Mouse (Mus musculus): Measurements from ENCODE around the gene Pard3.

The Pard3 gene

DNA sequence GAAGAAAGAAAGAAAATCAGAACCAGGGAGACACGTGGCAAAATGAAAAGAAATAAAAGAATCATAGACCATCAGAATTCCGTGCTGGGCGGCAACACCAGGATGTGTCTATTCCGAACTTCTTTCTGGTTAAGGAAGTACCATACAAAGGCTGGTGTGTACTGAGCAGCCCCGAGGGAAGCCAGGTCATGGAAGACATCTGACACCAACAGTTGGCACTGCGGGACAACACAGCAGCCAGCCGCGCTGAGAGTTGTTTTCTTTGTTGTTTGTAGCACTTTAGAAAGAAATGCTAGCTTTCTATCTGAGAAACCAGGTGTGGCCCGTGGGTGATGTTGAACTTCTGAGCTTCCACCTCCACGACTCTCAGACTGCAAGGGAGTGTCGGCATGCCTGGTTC, 274.5 kb downstream of the Pard3 start:
- DNase-seq (ENCODE audit: low read depth, low spot score) = no peak

DNA sequence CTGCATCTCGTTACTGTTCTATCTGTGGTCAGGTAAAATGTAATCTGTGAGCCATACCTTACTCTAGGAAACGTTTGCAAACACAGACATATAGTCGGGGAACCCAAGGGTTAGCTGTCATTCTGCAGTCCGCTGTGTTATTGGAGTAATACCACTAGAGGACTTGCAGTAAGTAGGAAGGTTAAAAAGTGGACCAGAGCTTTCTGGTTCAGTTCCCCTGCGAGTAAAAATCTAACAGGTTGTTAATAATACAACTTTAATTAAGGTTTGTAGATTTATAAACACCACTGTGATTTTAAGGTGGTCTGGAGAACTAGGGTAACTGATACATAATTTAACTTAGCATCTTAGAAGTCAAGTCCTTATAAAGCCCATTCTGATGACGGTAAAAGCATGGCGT, 277.4 kb downstream of the Pard3 start:
- DNase-seq (ENCODE audit: low read depth, low spot score) = no peak

DNA sequence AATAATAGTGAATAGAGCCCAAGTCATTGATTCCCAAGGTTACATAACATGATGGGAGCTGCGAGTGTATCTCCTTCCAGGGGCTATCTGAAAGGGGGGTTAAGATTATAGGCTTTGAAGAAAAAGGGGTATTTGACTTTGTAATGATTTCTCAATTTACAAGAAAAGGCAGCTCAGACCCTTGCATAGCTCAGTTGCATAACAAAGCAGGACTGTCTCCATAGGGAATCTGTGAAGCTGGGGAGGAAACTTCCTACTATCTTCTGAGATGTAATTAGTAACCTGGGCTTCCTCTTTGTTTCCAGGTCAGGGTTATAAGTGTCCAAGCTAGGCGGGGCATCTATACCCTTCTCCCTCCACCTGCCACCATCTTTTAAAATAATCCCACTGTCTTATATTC, 279.4 kb downstream of the Pard3 start:
- DNase-seq (ENCODE audit: low read depth, low spot score) = no peak

DNA sequence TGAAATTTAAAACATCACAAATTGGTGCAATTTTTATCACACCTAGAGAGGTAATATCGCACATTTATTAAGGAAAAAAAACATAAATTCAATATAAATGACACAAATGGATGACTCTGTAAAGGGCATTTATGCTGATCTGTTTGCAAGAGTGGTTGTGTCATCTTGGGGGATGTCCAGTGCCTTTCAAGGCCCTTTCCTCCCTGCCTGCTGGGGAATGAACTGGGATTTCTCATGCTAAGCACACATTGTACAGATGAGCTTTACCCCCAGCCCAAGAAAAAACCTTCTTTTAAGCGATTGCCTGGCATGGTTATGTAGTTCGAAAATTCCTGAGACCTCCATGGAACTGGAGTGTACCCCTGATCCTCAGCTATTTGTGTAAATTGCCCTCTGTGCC, 280.7 kb downstream of the Pard3 start:
- no peak for DNase-seq (ENCODE audit: low read depth, low spot score)

DNA sequence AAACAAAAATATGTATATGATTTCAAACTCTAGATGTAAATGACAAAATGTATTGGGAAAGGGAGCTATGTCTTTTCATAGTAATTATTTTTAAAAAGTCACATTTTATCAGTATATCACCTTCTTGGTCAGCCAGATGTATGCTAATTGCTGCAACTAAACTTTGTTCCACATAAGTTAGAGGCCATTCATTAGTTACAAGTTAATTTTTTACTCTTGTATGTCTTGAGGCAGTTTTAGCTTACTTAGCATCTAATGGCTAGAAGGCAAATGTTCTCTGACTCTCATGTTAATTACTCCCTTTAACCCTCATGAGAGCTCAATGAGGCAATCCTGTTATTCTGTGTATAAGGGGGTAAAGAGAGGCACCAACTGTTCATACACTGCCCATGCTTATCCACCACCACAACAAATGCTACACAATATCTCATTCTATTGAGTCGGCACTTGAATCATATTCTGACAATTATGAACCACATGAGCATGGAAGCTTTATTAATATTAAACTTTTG, 282.3 kb downstream of the Pard3 start:
- DNase-seq (ENCODE audit: low read depth, low spot score) = no peak

DNA sequence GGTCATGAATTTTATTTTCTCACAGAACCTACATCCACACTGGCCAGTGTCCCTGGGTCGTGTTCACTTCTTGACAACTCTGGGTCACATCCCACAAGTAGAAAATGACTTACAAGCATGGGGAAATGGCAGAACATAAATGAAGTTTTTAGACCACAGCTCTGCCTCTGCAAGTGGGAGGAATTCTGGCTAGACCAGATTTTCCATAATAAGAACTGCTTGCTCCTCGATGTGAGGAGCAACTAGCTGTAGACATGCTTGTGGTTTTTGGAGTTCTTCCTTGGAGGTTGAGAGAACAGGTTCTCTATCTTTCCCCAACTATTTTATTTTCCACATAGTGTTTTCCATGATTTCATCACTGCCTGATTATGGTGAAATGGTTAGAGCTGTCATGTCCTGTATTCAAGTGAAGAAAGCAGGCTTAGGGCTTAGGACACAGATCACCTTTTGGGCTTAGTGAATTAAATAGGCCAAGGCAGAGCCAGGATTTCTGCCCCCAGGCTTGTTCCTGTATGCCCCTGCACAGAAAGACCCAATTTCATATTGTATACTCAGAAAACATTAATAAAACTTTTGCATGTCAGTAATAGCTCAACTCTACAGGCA, 284.3 kb downstream of the Pard3 start:
- DNase-seq (ENCODE audit: low read depth, low spot score) = no peak

DNA sequence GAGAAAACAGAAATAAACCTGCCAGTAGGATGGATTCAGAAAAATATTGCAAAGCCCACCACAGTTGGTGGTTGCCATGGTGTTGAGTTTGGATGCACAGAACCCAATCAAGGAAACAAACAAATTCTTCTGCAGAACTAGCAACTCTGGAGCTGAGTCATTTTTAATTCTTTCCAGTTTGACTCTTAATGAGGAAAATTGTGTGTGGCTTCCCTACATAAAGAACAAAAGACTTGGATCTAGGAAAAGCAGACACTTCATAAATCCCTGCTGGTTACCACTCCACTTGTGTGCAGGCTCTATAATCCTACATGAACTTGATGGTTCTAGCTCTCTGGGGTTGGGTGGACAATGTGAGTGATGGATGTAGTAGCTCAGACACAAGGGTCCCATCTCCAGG, 298.1 kb downstream of the Pard3 start:
- no peak for DNase-seq (ENCODE audit: low read depth, low spot score)

DNA sequence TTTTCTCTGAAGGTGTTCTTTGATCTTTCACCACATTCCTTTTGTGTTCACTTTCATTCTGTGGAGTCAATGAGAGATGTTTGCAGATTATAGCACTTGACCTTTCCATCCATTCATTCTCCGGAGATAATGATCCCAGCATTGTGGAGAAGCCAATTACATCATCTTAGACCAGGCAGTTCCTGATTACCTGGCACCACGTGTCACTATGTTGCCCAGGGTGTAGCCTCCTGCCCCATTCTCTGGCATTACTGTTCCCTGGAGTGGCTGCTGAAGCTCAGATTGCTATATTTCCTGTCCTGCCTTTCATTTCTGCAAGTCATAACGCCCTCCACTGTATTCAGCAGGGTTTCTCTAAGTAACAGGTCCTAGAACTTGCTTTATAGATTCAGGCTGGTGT, 304.7 kb downstream of the Pard3 start:
- no peak for DNase-seq (ENCODE audit: low read depth, low spot score)

DNA sequence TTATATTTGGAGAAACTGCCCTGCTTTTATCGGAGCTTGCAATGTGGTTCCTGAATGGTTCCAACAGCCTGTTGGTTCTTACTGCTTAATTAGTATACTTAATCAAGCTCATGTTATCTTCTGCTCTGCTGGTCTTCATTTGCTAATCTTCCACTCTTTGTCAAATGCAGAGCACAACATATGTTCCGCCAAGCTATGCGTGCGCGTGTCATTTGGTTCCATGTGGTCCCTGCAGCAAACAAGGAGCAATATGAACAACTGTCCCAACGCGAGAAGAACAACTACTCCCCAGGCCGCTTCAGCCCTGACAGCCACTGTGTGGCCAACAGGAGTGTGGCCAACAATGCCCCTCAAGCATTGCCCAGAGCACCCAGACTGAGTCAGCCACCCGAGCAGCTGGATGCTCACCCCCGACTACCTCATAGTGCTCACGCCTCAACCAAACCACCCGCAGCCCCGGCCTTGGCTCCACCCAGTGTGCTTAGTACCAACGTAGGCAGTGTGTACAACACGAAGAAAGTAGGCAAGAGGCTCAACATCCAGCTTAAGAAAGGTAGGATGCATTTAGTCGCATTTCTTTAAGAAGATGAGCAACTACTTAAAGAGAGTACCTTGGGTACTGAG, 307.7 kb downstream of the Pard3 start:
- no peak for DNase-seq (ENCODE audit: low read depth, low spot score)

DNA sequence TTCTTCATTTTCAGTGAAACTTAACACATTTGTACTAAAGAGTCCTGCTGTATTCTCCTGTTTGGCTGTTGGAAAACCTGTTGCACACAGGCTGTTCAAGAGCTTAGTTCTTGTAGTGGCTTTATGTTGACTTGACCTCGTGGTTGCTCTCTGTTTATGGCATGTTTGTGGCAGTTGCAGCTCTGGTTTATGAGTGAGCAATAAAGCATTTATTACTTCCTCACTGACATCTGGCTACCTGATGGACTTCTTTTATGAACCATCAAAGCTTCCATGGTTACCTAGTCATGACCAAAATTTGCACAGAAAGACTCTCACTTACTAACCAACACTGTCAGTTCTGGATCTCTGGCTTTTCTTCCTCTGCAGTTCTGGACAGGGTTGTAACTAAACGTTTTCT, 314.1 kb downstream of the Pard3 start:
- DNase-seq (ENCODE audit: low read depth, low spot score) = no peak

DNA sequence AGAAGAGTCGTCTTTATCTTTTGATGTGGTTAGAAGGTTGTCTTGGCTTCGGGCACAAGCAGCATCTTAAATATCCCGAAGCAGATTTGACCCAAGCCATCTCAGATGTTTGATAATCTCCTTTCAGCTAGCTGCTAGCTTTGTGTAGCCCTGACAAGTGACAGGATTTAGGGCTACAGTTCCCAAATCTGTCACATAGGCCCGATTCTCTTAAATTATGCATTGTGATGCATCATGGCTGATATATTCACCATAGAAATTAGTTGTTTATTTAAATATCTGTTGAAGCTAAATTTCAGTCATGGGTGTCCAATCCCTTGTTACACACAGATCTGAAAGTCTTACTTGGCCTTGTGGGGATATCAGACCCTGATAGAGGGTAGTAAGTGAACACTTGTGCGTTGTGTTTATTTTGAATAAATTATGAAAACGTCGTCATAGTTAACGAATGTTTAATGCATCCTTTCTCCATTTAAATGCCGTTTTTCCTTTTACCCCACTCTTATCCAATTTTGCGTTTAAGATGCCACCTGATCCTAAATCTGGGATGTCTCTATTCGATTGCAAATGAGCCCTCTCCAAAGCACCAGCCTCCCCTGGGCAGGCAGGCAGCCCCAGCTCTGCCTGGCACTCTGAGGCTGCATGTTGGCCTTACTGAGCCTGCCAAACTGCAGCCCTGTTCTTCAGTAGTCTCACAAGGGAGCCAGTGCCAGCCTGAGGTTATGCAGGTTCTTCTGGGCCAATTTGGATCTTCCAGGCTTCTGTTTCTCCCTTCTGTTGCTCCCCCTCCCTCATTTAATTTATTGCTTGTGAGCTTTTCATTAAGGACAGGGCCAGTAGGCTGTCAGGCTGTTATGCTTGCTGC, 315.5 kb downstream of the Pard3 start:
- DNase-seq (ENCODE audit: low read depth, low spot score) = no peak

DNA sequence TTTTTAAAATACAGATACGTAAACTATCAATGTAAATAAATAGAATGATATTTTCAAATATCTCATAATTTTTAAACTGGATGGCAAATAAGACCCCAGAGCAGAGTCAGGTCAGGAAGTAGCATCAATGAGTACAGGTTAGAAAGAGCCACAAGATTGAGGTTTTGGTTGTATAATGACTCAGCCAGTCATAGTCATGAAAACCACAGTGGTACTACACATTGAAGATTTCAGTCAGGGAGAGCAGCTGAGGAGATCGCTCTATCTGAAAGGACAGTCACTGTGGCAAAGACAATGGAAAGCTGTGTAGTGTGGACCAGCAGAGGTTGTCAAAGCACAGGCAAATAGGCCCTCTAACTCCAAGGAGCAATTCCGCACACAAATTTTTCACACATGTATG, 317.6 kb downstream of the Pard3 start:
- DNase-seq (ENCODE audit: low read depth, low spot score) = no peak

DNA sequence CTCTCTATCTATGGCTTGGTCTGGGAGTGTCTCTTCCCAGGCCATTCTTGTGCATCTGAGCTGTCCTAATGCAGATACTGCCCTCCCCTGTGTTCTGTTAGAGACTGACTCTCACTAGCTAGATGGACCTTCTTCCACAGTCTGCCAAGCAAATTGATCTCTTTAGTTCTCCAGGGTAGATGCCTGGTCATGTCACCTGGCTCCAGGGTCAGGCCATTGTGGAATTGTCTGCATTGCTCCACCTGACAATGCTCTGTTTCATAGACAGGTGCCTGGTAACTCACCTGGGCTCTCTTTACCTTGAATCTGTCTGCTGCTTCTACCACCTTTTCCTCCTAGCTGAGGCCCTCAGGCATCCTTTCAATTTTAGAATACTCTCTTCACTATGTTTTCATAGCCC, 329.0 kb downstream of the Pard3 start:
- no peak for DNase-seq (ENCODE audit: low read depth, low spot score)

DNA sequence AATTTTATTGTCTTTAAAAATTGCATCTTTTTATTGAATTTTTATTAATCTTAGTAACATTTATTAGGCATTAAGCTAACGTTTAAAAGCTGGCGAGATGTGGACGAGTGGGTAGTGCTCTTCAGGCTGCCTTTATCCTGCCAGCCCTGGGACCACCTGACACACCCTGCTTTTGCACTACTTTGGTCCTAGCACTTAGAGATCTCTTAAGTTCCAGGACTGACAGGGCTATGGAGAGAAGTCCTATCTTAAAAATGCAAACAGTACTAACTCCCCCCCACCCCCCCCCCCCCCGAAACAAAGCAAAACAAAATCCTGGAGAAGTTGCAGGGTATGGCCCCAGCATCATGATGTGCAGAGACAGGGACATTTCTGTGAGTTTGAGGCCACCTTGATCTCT, 331.8 kb downstream of the Pard3 start:
- DNase-seq (ENCODE audit: low read depth, low spot score) = no peak

DNA sequence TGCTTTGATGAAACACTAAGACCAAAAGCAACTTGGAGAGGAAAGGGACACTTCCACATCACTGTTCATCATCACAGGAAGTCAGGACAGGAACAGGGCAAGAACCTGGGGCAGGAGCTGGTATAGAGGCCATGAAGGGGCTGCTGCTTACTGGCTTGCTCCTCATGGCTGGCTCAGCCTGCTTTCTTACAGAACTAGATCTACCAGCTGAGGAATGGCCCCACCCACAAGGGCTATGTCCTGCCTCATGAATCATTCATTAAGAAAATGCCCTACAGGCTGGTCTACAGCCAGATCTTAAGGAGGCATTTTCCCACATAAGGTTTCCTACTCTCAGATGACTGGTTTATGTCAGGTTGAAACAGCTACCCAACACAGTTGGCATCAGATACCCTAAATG, 342.1 kb downstream of the Pard3 start:
- no peak for DNase-seq (ENCODE audit: low read depth, low spot score)

DNA sequence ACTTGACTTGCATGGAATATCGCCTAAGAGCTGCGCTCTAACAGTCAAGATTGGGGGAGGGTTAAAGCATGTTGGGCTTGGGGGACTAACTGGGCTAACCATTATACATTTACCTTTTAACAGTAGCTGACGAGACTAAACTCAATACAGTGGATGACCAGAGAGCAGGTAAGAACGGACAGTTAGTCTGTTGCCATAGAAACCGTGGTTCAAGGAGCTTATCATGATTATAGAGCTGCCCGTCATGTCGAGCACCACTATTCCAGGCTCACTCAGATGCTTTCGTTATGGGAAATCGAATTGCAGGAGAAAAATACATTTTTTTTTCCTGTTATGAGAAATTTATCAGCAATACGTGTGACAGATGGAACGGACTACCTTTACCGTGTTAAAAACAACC, 346.9 kb downstream of the Pard3 start:
- no peak for DNase-seq (ENCODE audit: low read depth, low spot score)

DNA sequence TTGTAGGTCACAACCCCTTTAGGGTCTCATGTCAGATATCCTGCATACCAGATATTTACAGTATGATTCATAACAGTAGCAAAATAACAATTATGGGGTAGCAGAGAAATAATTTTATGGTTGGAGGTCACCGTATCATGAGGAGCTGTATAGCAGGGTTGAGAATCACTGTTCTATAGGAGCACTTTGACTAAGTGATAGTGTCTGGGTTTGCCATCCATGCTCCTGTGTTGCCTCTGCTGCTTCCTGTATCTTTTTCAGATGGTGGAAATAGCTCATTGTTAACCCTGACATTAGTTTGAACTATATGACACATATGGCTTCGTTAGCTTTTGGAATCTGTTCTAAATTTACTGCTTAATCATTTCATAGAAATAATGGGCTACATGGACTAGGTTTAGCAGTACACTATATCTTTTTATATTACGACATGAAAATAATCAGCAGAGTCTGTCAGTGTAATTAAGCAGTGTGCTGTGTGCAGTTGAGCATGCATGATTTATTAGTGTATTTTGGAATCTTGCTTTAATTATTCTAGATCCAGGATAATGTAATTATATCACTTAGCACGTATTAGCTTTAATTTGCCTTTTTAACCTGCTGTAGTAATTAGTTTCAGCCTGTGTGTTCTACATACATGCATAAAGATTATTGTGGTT, 347.6 kb downstream of the Pard3 start:
- no peak for DNase-seq (ENCODE audit: low read depth, low spot score)

DNA sequence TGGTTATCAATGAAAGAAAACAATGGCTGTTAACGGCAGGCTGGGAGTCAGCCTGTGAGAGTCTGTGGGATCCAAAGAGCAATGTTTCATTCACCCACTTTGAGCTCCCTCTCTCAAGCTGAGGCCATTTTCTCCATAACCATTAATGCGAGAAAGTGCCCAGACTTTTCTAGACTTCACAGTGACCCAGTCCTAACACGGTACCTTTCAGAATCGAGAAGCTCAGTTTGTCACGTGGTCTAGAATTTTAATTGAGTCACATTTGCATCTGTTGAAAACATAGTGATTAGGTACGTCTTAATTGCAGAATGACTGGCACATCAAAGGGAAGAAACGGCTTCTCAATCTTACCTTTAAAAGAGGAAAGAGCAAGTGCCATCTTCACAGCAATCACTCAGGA, 359.3 kb downstream of the Pard3 start:
- DNase-seq (ENCODE audit: low read depth, low spot score) = no peak

DNA sequence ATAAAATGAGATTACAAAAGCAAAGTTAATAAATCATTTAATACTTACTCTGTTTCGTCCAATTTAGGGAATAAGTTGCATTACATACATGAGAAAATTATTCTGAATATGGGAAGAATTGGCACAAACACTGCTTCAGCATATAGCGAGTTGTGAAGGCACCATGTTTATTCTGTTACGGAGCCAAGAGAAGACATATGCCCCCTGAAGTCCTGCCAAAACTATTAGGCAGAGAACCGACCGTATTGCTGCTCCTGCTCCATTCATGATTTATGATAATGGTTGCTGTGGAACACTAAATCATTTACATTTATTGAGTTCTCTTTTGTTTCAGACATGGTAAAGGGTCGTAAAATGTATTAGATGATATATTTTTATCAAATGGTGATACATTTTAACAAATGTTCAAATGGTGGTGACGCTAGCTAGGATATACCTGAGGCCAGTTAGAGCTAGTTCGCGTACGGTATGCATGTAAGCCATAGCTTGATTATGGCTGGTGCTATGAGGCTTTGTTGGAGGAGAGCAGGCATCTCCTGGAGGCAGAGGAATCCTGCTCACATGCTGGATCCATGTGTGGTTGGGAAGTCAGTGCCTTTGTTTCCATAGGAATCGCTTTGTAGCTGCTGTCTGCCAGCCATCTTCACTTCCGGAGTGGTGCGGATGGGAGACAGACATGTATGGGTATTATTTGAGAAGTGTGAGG, 360.7 kb downstream of the Pard3 start:
- no peak for DNase-seq (ENCODE audit: low read depth, low spot score)

DNA sequence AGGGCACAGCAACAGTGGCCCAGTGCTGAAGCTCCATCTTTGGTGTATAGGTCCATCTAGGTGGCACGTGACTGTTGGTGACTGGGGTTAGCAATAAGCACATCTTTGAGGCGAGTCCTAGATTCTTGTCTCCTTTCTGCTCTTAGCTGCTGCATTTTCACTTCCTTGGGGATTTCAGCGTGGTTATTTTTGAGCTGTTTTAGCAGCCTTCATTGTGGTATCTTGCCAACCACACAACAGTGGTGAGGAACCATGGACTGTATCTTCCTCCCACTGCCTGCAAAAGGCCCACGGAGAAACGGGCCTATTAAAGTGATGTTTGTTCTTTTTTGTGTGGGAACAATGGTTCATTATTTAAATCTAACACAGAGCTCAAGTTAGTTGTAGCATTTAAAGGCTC, 363.2 kb downstream of the Pard3 start:
- DNase-seq (ENCODE audit: low read depth, low spot score) = no peak

DNA sequence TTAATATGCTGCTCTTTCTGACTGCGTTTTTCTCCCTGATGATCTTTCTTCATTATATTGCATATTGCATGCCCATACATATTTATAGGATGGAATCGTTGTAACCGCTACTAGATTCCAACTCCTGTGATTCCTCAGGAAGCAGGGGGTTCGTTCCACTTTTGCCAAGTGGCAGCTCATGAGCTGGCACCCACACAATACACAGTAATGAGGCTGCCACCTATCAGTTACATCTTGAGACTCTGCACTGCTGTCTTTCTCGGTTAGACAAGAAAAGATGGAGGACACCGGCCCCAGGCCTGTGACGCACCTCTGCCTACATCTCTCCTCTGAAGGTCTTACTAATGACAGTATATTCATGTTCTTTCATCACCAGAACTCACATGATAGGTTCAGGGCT, 364.3 kb downstream of the Pard3 start:
- DNase-seq (ENCODE audit: low read depth, low spot score) = no peak

DNA sequence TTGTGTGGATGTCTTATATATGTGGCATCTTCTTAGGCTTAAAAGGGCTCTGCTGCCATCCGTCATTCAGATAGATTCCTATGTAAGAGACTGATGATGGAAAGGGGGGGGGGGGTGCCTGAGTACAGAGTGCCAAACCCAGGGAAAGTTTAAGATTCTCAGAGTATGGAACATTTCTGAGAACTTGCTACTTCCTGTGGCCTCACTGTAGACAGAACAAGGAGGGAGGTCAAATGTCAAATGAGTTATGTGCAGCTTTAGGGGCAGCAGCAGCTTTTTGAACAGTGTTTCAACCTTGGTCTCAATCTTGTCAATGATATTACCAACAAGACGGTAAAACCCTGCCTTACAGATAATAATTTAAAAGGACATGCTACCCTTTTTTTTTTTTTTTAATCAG, 367.5 kb downstream of the Pard3 start:
- DNase-seq (ENCODE audit: low read depth, low spot score) = no peak
